Mouse (Mus musculus) olfactory bulb, adult 2 months (tissue): ENCODE measurements around the gene Spint3.

Source experiments
- CTCF ChIP-seq: fragments of 200-500 bp; IDR thresholded peaks from 2 replicates; pipeline ENCODE4 v1.5.1; 2012; ENCODE audit warnings: low read depth, mild to moderate bottlenecking, low read length, moderate library complexity; ENCODE audit not compliant: insufficient read depth
- POLR2A ChIP-seq: fragments of 200-500 bp; IDR thresholded peaks from 2 replicates; pipeline ENCODE4 v1.6.1; 2012; ENCODE audit warnings: mild to moderate bottlenecking, low read depth, low read length, moderate library complexity; ENCODE audit not compliant: insufficient read depth

DNA sequence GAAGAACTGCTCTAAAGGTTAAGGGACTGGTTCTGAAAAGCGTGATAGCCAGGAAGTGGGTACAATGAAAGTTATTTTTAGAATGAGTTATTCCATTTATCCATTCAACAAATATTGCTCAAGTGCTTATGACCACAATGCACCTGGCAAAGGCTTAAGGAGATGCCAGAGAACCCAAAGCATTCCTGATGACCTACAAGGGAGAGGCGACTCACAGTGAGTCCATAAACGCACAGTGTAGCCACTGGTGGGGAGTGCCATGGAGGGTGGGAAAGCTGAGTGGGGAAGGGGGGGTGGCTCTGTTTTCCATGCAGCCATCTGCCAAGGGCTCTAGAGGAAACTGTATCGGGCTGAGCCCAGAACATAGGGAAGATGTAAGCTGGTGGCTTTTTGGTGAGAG is 23.9 kb downstream of the Spint3 start:
- no peak for TF ChIP-seq CTCF
- TF ChIP-seq POLR2A: no peak
